Mouse (Mus musculus): ENCODE results near the gene Gnai3. TPM values are rescaled to one million over a fixed set of nuclear protein-coding genes. Genes with fewer than 3 reads are reported as not detected.
A peak's percentile ranks its signal among the peaks of the same experiment; 100 is the strongest.

Gene Gnai3
- total RNA-seq, 2 experiments from 2014 or later: 17.7 to 22.6 TPM

GRCm38 (mm10) chr3:108165532-108166315 lies 19.8 kb upstream of the Gnai3 start:
- intact Hi-C loops (cut with DNase I; ENCODE audit: low total_unique reads): loop anchor here (5.0 kb wide), 1 partner anchor 37 kb away; the partner anchor contains the start of gene Cyb561d1

GRCm38 (mm10) chr3:108164807-108165206 lies 18.9 kb upstream of the Gnai3 start:
- intact Hi-C loops (cut with DNase I; ENCODE audit: low total_unique reads): loop anchor here (5.0 kb wide), 1 partner anchor 37 kb away; the partner anchor contains the start of gene Cyb561d1
- peak; percentile 78 for DNase-seq

More at GRCm38 (mm10) chr3:108165532-108166315, 19.8 kb upstream of the Gnai3 start:
- DNase-seq: peak; percentile 64

- intact Hi-C loops (cut with DNase I; ENCODE audit: low total_unique reads): no loop called here
- DNase-seq: no peak
Observed at GRCm38 (mm10) chr3:108164091-108164490, 18.1 kb upstream of the Gnai3 start.

GRCm38 (mm10) chr3:108158383-108159037 lies 12.6 kb upstream of the Gnai3 start:
- intact Hi-C loops (cut with DNase I; ENCODE audit: low total_unique reads): loop anchor here (10.0 kb wide), 1 partner anchor 214 kb away; the partner anchor contains the start of gene Gstm6
- no peak for DNase-seq

GRCm38 (mm10) chr3:108154656-108155055 lies 8.7 kb upstream of the Gnai3 start, which contains the start of gene Gpr61:
Gpr61 (minus strand) TSS chr3:108154882.
- DNase-seq: no peak
- intact Hi-C loops (cut with DNase I; ENCODE audit: low total_unique reads): loop anchor here (10.0 kb wide), 1 partner anchor 210 kb away; the partner anchor contains the start of gene Gstm6

- intact Hi-C loops (cut with DNase I; ENCODE audit: low total_unique reads): loop anchor here (10.0 kb wide), 1 partner anchor 207 kb away; the partner anchor contains the start of gene Gstm6
- DNase-seq: no peak
Observed at GRCm38 (mm10) chr3:108152290-108152689, 6.3 kb upstream of the Gnai3 start.

- intact Hi-C loops (cut with DNase I; ENCODE audit: low total_unique reads): loop anchor here (1.0 kb wide), 1 partner anchor 77 kb away; no protein-coding TSS in a partner anchor
- peak; percentile 85 for DNase-seq
Observed at GRCm38 (mm10) chr3:108147386-108148235, 1.7 kb upstream of the Gnai3 start.

GRCm38 (mm10) chr3:108146671-108147070 lies 725 bp upstream of the Gnai3 start:
- intact Hi-C loops (cut with DNase I; ENCODE audit: low total_unique reads): loop anchor here (1.0 kb wide), 1 partner anchor 76 kb away; no protein-coding TSS in a partner anchor

GRCm38 (mm10) chr3:108140786-108141185 lies 5.2 kb downstream of the Gnai3 start:
- DNase-seq: no peak
- intact Hi-C loops (cut with DNase I; ENCODE audit: low total_unique reads): no loop called here

More at GRCm38 (mm10) chr3:108146671-108147070, 725 bp upstream of the Gnai3 start:
- no peak for DNase-seq

GRCm38 (mm10) chr3:108139113-108139512 lies 6.8 kb downstream of the Gnai3 start:
- intact Hi-C loops (cut with DNase I; ENCODE audit: low total_unique reads): no loop called here
- DNase-seq: no peak

- no peak for DNase-seq
- intact Hi-C loops (cut with DNase I; ENCODE audit: low total_unique reads): no loop called here
Observed at GRCm38 (mm10) chr3:108134701-108135100, 11.2 kb downstream of the Gnai3 start.

GRCm38 (mm10) chr3:108132484-108132883 lies 13.5 kb downstream of the Gnai3 start:
- intact Hi-C loops (cut with DNase I; ENCODE audit: low total_unique reads): no loop called here
- no peak for DNase-seq

- DNase-seq: no peak
- intact Hi-C loops (cut with DNase I; ENCODE audit: low total_unique reads): no loop called here
Observed at GRCm38 (mm10) chr3:108131821-108132220, 14.1 kb downstream of the Gnai3 start.

GRCm38 (mm10) chr3:108131216-108131615 lies 14.7 kb downstream of the Gnai3 start:
- intact Hi-C loops (cut with DNase I; ENCODE audit: low total_unique reads): no loop called here
- DNase-seq: no peak

GRCm38 (mm10) chr3:108129804-108130203 lies 16.1 kb downstream of the Gnai3 start:
- no peak for DNase-seq
- intact Hi-C loops (cut with DNase I; ENCODE audit: low total_unique reads): no loop called here

- no peak for DNase-seq
- intact Hi-C loops (cut with DNase I; ENCODE audit: low total_unique reads): no loop called here
Observed at GRCm38 (mm10) chr3:108129367-108129766, 16.6 kb downstream of the Gnai3 start.

- intact Hi-C loops (cut with DNase I; ENCODE audit: low total_unique reads): no loop called here
Observed at GRCm38 (mm10) chr3:108128520-108128919, 17.4 kb downstream of the Gnai3 start.

GRCm38 (mm10) chr3:108126327-108126726 lies 19.6 kb downstream of the Gnai3 start:
- no peak for DNase-seq
- intact Hi-C loops (cut with DNase I; ENCODE audit: low total_unique reads): no loop called here

More at GRCm38 (mm10) chr3:108128520-108128919, 17.4 kb downstream of the Gnai3 start:
- DNase-seq: no peak

GRCm38 (mm10) chr3:108124131-108124530 lies 21.8 kb downstream of the Gnai3 start:
- intact Hi-C loops (cut with DNase I; ENCODE audit: low total_unique reads): no loop called here
- DNase-seq: no peak
